Mouse (Mus musculus) erythroblast, embryonic 14.5 days (primary cell): ENCODE results near the gene Tmem50a.
"Not testable (repeated sequence)": the region's sequence is repeated elsewhere in the genome, so short reads cannot be mapped to it uniquely, and the experiment has no call there.

Source experiments
- GATA1 ChIP-seq: IDR thresholded peaks from 2 replicates; pipeline ENCODE4 v1.6.1; 2012; ENCODE audit warnings: low read length, inconsistent platforms, mixed read lengths
- TAL1 ChIP-seq: IDR thresholded peaks from 3 replicates; pipeline ENCODE4 v1.6.1; 2012; ENCODE audit warnings: low read length, inconsistent platforms, mixed read lengths

DNA sequence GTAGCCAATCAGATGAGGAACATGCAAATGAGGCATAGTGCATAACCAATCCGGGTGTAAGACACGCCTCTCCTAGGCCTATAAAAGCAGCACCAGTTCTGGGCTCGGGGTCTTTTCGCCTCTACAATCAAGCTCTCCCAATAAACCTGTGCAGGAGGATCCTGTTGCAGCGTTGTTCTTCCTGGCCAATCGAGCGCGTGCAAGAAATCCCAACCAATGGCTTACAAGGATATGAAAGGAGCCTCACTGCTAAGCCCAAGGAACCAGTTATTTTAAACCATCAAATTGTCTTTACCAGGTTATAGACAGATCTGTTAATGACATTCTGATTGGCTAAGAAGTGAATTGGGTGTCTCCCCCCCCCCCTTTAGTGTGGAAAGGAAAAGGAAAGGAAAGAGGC lies 3.4 kb downstream of the Tmem50a start:
- not testable (repeated sequence) for TF ChIP-seq GATA1, TAL1
